Mouse (Mus musculus): Measurements from ENCODE around the gene Herc4.
A peak's percentile ranks its signal among the peaks of the same experiment; 100 is the strongest.

Herc4 gene

DNA sequence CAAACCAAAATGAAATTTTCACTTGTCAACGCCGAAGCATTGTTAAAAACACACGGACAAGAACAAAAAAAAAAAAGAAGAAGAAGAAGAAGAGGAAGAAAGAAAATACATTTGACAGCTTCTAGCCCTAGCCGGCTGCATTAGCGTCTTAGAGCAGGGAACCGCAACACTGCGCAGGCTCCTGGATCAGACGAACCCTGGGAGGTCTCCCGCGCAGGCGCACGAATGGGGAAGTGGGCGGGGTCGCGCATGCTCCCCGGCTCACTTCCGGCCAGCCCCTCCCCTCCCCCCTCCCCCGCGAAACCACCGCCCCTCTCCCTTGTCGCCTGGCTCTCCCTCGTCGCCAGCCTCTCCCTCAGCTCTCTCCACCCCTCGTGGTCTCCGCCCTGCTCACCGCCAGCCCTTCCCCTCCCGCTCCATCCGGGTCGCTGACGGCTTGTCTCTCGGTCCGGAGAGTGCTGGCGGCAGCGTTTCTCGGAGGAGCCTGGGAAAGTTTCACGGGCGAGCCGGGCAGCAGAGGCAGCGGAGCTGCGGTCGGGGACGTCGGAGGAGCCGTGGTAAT is at the start of gene Herc4:
TSS of gene Herc4 (plus strand) at position 318 of the 562 bp plus-strand sequence.
- DNase-seq (ENCODE audit: low spot score in 2 of 2) = peak; percentile 91 to 95

DNA sequence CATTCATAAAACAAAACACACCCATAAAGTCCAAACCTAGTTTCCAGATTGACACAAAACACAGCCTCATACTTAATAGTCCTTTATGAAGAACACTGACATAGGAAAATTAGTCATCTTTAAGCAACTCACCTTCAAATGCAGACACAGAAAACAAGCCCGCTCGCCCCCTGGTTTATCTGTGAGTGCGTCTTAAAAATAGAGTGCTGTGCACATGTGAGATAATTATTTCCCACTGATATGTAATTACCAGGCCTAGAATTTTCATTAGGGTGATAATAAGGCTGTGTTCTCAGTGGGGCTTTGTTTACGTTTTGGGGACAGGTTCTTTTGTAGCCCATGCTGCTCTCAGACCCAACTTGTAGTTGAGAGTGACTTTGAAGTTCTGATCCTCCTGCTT is 44.6 kb upstream of the Herc4 start:
- DNase-seq (ENCODE audit: low spot score in 2 of 2) = no peak

DNA sequence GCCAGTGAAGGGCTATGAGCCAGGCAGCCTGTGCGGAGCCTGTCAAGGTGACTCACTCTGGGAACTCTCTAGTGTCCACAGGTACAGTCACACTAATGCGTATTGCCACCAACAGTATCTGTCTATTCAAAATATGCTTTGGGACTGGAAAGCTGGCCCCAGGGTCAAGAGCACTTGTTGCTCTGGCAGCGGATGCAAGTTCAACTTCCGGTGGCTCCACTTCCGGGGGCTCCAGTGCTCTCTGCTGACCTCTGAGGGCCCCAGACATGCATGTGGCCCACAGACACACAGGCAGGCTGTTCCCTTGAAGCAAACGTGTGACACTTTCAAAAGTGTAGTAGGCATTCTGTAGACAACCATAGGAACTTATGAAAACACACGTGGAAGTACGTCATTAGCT is 42.1 kb upstream of the Herc4 start:
- no peak for DNase-seq (ENCODE audit: low spot score in 2 of 2)

DNA sequence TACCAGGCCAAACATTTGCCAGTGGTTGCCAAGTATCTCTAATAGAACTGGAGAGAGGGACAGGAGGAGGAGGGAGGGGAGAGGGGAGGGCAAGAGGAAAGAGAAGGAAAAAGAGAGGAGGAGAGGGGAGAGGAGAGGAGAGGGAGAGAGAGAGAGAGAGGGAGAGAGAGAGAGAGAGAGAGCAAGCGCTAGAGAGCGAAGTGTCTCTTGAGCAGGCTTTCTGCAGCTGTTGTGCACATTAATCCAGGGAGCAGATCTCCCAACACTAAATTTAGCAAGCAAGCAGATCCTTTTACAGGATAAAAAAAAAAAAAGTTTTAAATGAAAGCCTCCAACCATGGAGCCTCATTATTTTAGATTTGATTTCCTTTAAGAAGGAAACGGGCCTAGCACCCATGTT is 40.6 kb upstream of the Herc4 start:
- DNase-seq (ENCODE audit: low spot score in 2 of 2) = no peak

GRCm38 (mm10) chr10:63203728-63204127 is 39.9 kb upstream of the Herc4 start, which contains the start of gene Mypn:
Gene Mypn, minus strand, starts transcription at chr10:63203952.
- no peak for DNase-seq (ENCODE audit: low spot score in 2 of 2)

- no peak for DNase-seq (ENCODE audit: low spot score in 2 of 2)
These were observed 34.7 kb upstream of the Herc4 start for GRCm38 (mm10) chr10:63208871-63209270.

- no peak for DNase-seq (ENCODE audit: low spot score in 2 of 2)
These were observed 22.4 kb upstream of the Herc4 start for GRCm38 (mm10) chr10:63221081-63221783.

- no peak for DNase-seq (ENCODE audit: low spot score in 2 of 2)
These were observed 19.3 kb upstream of the Herc4 start for GRCm38 (mm10) chr10:63224341-63224740.

- DNase-seq (ENCODE audit: low spot score in 2 of 2) = no peak
These were observed 13.3 kb upstream of the Herc4 start for GRCm38 (mm10) chr10:63230266-63230665.

DNA sequence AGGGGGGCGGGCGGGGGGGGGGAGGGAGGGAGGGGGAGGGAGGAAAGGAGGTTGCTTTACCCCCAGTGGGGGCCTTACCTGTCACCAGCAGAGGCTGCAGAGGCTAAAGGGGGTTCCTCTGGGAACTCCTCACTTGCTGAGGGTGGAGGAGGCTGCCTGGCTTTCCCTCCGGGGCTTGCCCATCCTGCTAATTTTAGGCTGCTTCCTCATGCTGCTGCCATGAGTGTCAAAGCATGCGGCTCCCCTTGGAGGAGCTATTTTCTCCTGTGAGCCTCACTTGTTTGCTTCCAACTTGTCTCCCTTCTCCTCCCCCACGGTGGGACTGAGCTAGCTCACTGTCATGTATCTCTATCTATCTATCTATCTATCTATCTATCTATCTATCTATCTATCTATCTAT is 12.8 kb upstream of the Herc4 start:
- peak in 1 of 2 experiments; percentile 37 for DNase-seq (ENCODE audit: low spot score in 2 of 2)

GRCm38 (mm10) chr10:63231630-63232029 is 12.0 kb upstream of the Herc4 start:
- DNase-seq (ENCODE audit: low spot score in 2 of 2) = no peak

DNA sequence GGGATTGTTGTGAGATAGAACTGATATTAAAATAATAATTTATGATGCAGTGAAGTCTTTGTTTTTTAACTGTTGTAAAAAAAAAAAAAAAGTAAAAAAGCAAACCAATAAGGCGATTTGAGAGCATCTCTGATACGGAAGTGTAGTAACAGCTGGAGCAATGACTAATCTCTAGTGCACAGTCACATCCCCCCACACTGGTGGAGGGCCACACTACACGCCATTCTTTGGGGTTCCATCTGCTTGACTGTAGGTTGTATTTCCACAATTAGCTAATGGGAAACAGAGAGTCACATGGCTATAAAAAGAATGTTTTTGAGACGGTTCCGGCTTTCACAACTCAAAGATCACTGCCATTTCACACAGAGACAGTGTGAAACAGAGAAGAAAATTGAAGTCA is 9.5 kb upstream of the Herc4 start:
- no peak for DNase-seq (ENCODE audit: low spot score in 2 of 2)

GRCm38 (mm10) chr10:63235889-63236288 is 7.7 kb upstream of the Herc4 start:
- DNase-seq (ENCODE audit: low spot score in 2 of 2) = no peak

DNA sequence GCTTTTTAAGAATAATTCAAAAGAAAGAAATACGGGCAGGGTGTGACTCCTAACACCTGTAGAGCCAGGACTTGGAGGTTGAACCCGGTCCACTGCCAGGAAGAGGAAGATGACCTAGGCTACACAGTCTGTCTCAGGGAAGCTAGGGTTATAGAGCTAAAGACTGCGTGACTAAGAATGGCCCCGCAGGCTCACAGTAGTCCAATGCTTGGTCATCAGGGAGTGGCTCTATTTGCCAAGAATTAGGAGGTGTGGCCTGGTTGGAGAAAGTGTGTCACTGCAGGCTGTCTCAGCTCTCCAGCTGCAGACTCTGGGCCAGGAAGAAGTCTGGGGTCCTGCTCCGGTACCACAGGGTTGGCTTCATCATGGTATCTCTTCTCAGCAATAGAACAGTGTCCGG is 6.9 kb upstream of the Herc4 start:
- DNase-seq (ENCODE audit: low spot score in 2 of 2) = no peak

DNA sequence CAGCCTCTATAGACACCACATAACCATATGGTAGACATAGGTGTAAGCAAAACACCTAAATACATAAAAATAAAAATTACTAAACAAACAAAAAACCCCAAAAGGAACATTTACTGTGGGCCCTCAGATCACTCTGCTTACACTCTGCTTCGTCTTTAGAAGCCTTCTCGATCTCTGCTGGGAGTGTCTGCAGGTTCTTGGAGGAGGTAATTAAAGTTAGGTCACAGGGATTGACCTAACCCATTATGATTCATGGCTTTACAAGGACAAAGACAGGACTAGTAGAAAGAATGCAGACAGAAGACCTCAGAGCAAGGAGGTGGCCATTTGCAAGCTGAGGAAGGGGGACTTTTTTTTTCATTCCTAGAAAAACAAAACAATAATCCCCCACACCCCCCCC is 6.4 kb upstream of the Herc4 start:
- no peak for DNase-seq (ENCODE audit: low spot score in 2 of 2)

- no peak for DNase-seq (ENCODE audit: low spot score in 2 of 2)
These were observed 5.5 kb upstream of the Herc4 start for GRCm38 (mm10) chr10:63238090-63238489.

GRCm38 (mm10) chr10:63239848-63240247 is 3.8 kb upstream of the Herc4 start:
- DNase-seq (ENCODE audit: low spot score in 2 of 2) = no peak

DNA sequence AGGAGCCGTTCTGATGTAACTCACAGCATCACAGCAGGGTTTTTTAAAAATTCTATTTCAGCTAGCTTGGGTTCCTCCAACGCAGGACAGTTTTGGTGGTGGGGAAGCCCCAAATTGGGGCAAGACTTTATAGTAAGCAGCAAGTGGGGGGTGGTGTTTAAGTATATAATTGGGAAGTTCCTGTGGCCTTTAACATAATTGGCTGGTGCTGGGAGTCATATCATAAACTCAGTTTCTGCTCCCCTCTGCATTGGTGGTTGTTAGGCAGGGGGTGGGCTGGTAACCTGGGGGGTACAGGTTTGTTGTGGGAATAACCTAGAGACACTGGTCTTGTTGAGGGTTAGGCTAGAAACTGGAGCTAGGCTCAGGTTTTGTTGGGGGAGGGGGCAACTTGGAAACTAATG is 2.7 kb upstream of the Herc4 start:
- DNase-seq (ENCODE audit: low spot score in 2 of 2) = no peak

DNA sequence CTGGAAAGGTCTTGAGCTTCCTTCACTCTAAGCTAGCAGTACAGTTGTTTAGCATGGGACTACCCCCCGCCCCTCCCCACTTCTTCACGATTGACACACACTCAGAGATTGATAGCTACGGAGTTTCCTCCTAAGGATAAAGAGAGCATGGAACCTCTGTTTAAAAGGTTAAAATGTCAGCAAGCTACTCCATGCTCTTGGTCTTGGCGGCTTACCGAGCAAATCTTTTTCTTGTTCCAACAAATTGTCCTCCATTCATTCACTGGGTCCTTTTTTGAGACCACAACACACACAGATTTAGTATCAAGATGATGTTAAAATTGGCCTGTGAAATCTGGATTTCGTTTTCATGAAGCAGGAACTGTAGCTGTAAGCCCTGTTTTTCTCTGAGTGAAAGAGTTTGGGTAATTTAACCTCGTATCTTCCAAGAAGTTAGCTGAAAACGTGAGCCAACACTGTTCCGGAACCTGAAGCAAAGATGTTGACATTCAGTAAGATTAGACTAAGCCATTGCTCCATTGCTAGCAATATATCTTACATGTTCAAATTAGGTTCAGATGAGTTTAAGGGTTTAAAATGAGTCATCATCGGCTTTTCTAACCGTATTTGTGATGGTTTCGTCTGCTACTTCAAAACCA is 693 bp upstream of the Herc4 start:
- no peak for DNase-seq (ENCODE audit: low spot score in 2 of 2)

DNA sequence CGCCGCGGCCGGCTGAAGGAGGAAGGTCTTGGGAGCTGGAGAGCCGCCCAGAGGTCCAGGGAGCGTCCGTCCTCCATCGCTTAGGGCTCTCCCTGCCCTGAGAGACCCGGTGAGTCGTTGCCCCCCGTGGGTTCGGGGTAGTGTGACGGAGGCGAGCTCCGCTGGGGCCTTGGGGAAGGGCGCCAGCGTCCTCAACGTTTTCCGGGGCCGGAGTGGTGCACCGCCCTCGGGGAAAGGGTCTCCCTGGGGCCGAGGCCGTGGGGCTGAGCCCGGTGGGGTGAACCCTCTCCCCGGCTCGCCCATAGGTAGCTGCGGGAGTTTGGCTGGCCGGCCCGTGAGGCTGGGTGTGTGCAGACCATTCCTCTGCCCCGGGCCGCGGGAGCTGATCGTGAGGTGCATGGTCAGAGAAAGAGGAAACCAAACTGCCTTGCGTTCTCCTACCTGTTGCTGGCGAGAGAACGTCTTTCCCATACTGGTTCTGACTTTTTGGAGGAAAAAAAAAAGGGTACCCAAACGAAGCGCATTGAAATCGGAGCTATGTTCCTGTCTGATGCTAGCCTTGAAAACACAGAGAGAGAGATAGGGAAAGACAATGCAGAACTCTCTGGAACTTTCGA is 553 bp downstream of the Herc4 start:
- DNase-seq (ENCODE audit: low spot score in 2 of 2) = no peak

- no peak for DNase-seq (ENCODE audit: low spot score in 2 of 2)
These were observed 1.1 kb downstream of the Herc4 start for GRCm38 (mm10) chr10:63244746-63245145.

- no peak for DNase-seq (ENCODE audit: low spot score in 2 of 2)
These were observed 2.2 kb downstream of the Herc4 start for GRCm38 (mm10) chr10:63245846-63246245.

GRCm38 (mm10) chr10:63247457-63247856 is 3.8 kb downstream of the Herc4 start:
- no peak for DNase-seq (ENCODE audit: low spot score in 2 of 2)
